Mouse (Mus musculus) brain, embryonic 14.5 days (tissue): Measurements from ENCODE around the gene I830077J02Rik.

Experiments used
- CTCF ChIP-seq: fragments of 200-500 bp; IDR thresholded peaks from 2 replicates; pipeline ENCODE4 v1.5.1; 2012; ENCODE audit warnings: inconsistent platforms, mild to moderate bottlenecking, moderate library complexity, borderline replicate concordance; ENCODE audit not compliant: insufficient read depth, insufficient read length; ENCODE audit errors: extremely low read depth
- POLR2A ChIP-seq: fragments of 200-500 bp; IDR thresholded peaks from 2 replicates; pipeline ENCODE4 v1.6.1; 2012; ENCODE audit warnings: mild to moderate bottlenecking, inconsistent platforms, borderline replicate concordance; ENCODE audit not compliant: poor library complexity, insufficient read depth, insufficient read length, severe bottlenecking; ENCODE audit errors: extremely low read depth

DNA sequence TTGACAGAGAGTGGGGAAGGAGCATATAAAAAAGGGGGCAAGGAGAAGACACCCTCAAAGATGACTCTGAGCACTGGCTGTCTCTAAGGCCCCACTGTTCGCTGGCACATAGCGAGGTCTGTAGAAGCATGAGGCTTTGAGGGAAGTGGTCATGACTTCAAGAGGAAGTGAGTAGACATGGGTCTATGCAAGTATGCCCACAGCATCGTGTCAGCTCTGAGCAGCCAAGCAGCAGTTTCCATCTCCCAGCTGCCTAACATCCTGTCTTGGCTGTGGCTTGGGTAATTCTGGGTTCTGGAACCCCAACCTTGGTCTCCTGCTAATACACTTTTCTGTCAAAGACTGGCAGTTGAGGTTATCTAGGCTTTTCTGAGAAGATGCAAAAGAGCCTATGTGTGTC, 31.7 kb downstream of the I830077J02Rik start:
- TF ChIP-seq CTCF: no peak
- no peak for TF ChIP-seq POLR2A
